Mouse (Mus musculus) spleen, postnatal 10 days (tissue): ENCODE results near the gene Pdcd1lg2.
A peak's percentile ranks its signal among the peaks of the same experiment; 100 is the strongest.

Experiments used
- DNase-seq, 2 experiments: peaks; one replicate each; pipeline ENCODE4 v3.0.0; 2021 to 2022; ENCODE audit warnings: low spot score in 2 of 2

The Pdcd1lg2 gene

GRCm38 (mm10) chr19:29418661-29419115 is 8.0 kb downstream of the Pdcd1lg2 start:
- DNase-seq, result no peak

- DNase-seq, result no peak
These were observed 8.8 kb downstream of the Pdcd1lg2 start for GRCm38 (mm10) chr19:29419506-29419905.

- no peak for DNase-seq
These were observed 9.2 kb downstream of the Pdcd1lg2 start for GRCm38 (mm10) chr19:29419946-29420345.

- DNase-seq, result no peak
These were observed 9.7 kb downstream of the Pdcd1lg2 start for GRCm38 (mm10) chr19:29420397-29420796.

GRCm38 (mm10) chr19:29422013-29422645 is 11.4 kb downstream of the Pdcd1lg2 start:
- DNase-seq, result no peak

- no peak for DNase-seq
These were observed 12.1 kb downstream of the Pdcd1lg2 start for GRCm38 (mm10) chr19:29422796-29423195.

GRCm38 (mm10) chr19:29430516-29430915 is 19.8 kb downstream of the Pdcd1lg2 start:
- no peak for DNase-seq

- no peak for DNase-seq
These were observed 20.2 kb downstream of the Pdcd1lg2 start for GRCm38 (mm10) chr19:29430953-29431352.

- no peak for DNase-seq
These were observed 26.2 kb downstream of the Pdcd1lg2 start for GRCm38 (mm10) chr19:29436793-29437479.

GRCm38 (mm10) chr19:29437849-29438248 is 27.1 kb downstream of the Pdcd1lg2 start:
- no peak for DNase-seq

- DNase-seq, result no peak
These were observed 28.5 kb downstream of the Pdcd1lg2 start for GRCm38 (mm10) chr19:29439242-29439641.

GRCm38 (mm10) chr19:29442492-29442891 is 31.8 kb downstream of the Pdcd1lg2 start:
- no peak for DNase-seq

- no peak for DNase-seq
These were observed 33.6 kb downstream of the Pdcd1lg2 start for GRCm38 (mm10) chr19:29444364-29444763.

- no peak for DNase-seq
These were observed 37.7 kb downstream of the Pdcd1lg2 start for GRCm38 (mm10) chr19:29448373-29448772.

- no peak for DNase-seq
These were observed 39.7 kb downstream of the Pdcd1lg2 start for GRCm38 (mm10) chr19:29450376-29450775.

GRCm38 (mm10) chr19:29454141-29454601 is 43.5 kb downstream of the Pdcd1lg2 start:
- DNase-seq, result no peak

- no peak for DNase-seq
These were observed 44.4 kb downstream of the Pdcd1lg2 start for GRCm38 (mm10) chr19:29455156-29455555.

GRCm38 (mm10) chr19:29457982-29458381 is 47.3 kb downstream of the Pdcd1lg2 start:
- no peak for DNase-seq

- DNase-seq, result no peak
These were observed 51.7 kb downstream of the Pdcd1lg2 start for GRCm38 (mm10) chr19:29462462-29462861.

GRCm38 (mm10) chr19:29463645-29464395 is 53.1 kb downstream of the Pdcd1lg2 start:
- no peak for DNase-seq

GRCm38 (mm10) chr19:29466819-29467218 is 56.1 kb downstream of the Pdcd1lg2 start:
- no peak for DNase-seq

GRCm38 (mm10) chr19:29468941-29469685 is 58.4 kb downstream of the Pdcd1lg2 start:
- DNase-seq, result peak in 1 of 2 experiments; percentile 34
